Mouse (Mus musculus) C2C12 (cell line): Measurements from ENCODE around the gene Card11.

Experiments
- CTCF ChIP-seq: IDR thresholded peaks from one replicate; pipeline ENCODE4 v1.5.1; 2011; ENCODE audit not compliant: control insufficient read depth, insufficient read depth, insufficient read length
- FOSL1 ChIP-seq: IDR thresholded peaks from one replicate; pipeline ENCODE4 v1.8.0; 2011; ENCODE audit warnings: mild to moderate bottlenecking, low read length; ENCODE audit not compliant: poor library complexity, insufficient read depth, severe bottlenecking
- MAX ChIP-seq: IDR thresholded peaks from one replicate; pipeline ENCODE4 v1.6.1; 2011; ENCODE audit warnings: mild to moderate bottlenecking, control low read depth
- USF1 ChIP-seq: IDR thresholded peaks from one replicate; pipeline ENCODE4 v1.6.1; 2011; ENCODE audit warnings: low read depth, mild to moderate bottlenecking, control low read depth, moderate library complexity

- TF ChIP-seq CTCF (no peak), MAX (no peak), USF1 (no peak), FOSL1 (no peak)
These were observed 43.3 kb downstream of the Card11 start for GRCm38 (mm10) chr5:140957106-140957505.
